Mouse (Mus musculus) brain, embryonic 14.5 days (tissue): ENCODE measurements around the gene Ccr9. TPM values are rescaled to one million over a fixed set of nuclear protein-coding genes. Genes with fewer than 3 reads are reported as not detected.
"Not testable (repeated sequence)": the region's sequence is repeated elsewhere in the genome, so short reads cannot be mapped to it uniquely, and the experiment has no call there.

ENCODE experiments used
- DNase-seq: peaks from one replicate; pipeline ENCODE4 v3.0.0-alpha.2; 2011; ENCODE audit warnings: low read depth
- CTCF ChIP-seq: fragments of 200-500 bp; IDR thresholded peaks from 2 replicates; pipeline ENCODE4 v1.5.1; 2012; ENCODE audit warnings: inconsistent platforms, mild to moderate bottlenecking, moderate library complexity, borderline replicate concordance; ENCODE audit not compliant: insufficient read depth, insufficient read length; ENCODE audit errors: extremely low read depth
- POLR2A ChIP-seq: fragments of 200-500 bp; IDR thresholded peaks from 2 replicates; pipeline ENCODE4 v1.6.1; 2012; ENCODE audit warnings: mild to moderate bottlenecking, inconsistent platforms, borderline replicate concordance; ENCODE audit not compliant: poor library complexity, insufficient read depth, insufficient read length, severe bottlenecking; ENCODE audit errors: extremely low read depth
- polyA plus RNA-seq: library from polyadenylated mRNA; depleted of rRNA; stranded (reverse); fragments of >200 nt; gene quantifications from 2 replicates; pipeline ENCODE4 v1.2.3, GENCODE M21; 2012

Gene Ccr9
- polyA plus RNA-seq, 1 experiment = 0.25 TPM

GRCm38 (mm10) chr9:123768443-123768842, 90.2 kb downstream of the Ccr9 start:
- TF ChIP-seq POLR2A = no peak
- TF ChIP-seq CTCF = no peak
- no peak for DNase-seq

GRCm38 (mm10) chr9:123769532-123769931, 91.3 kb downstream of the Ccr9 start:
- DNase-seq = no peak
- no peak for TF ChIP-seq POLR2A
- TF ChIP-seq CTCF = no peak

GRCm38 (mm10) chr9:123773299-123773698, 95.1 kb downstream of the Ccr9 start:
- TF ChIP-seq CTCF = peak; percentile 18; the same call in 1 of the 2 replicates
- DNase-seq = not testable (repeated sequence)

- DNase-seq = peak; percentile 2
- TF ChIP-seq CTCF (no peak), POLR2A (no peak)
Measured at GRCm38 (mm10) chr9:123788855-123789529, 110.8 kb downstream of the Ccr9 start.

- peak; percentile 50 for DNase-seq
- peak; percentile 61; the same call in 1 of the 2 replicates for TF ChIP-seq CTCF
- no peak for TF ChIP-seq POLR2A
Measured at GRCm38 (mm10) chr9:123796174-123796573, 117.9 kb downstream of the Ccr9 start.

- DNase-seq = no peak
- TF ChIP-seq POLR2A (no peak), CTCF (no peak)
Measured at GRCm38 (mm10) chr9:123801527-123801926, 123.3 kb downstream of the Ccr9 start.

GRCm38 (mm10) chr9:123802421-123802820, 124.2 kb downstream of the Ccr9 start:
- no peak for DNase-seq
- TF ChIP-seq CTCF = no peak
- no peak for TF ChIP-seq POLR2A

- DNase-seq = no peak
- TF ChIP-seq CTCF (no peak), POLR2A (no peak)
Measured at GRCm38 (mm10) chr9:123802896-123803295, 124.7 kb downstream of the Ccr9 start.

- no peak for DNase-seq
- TF ChIP-seq POLR2A (no peak), CTCF (no peak)
Measured at GRCm38 (mm10) chr9:123805241-123805640, 127.0 kb downstream of the Ccr9 start.

- no peak for DNase-seq
- TF ChIP-seq POLR2A (no peak), CTCF (no peak)
Measured at GRCm38 (mm10) chr9:123806267-123806666, 128.0 kb downstream of the Ccr9 start, which contains the start of gene Cxcr6. Cxcr6 (plus strand) TSS chr9:123806475.

- DNase-seq = no peak
- TF ChIP-seq CTCF (no peak), POLR2A (no peak)
Measured at GRCm38 (mm10) chr9:123808583-123808982, 130.3 kb downstream of the Ccr9 start.

- no peak for DNase-seq
- TF ChIP-seq POLR2A = no peak
- TF ChIP-seq CTCF = no peak
Measured at GRCm38 (mm10) chr9:123811831-123812230, 133.6 kb downstream of the Ccr9 start.

GRCm38 (mm10) chr9:123814326-123814725, 136.1 kb downstream of the Ccr9 start:
- TF ChIP-seq POLR2A (no peak), CTCF (no peak)
- DNase-seq = no peak

- no peak for DNase-seq
- TF ChIP-seq POLR2A (no peak), CTCF (no peak)
Measured at GRCm38 (mm10) chr9:123814821-123815220, 136.6 kb downstream of the Ccr9 start.
